Mouse (Mus musculus): ENCODE measurements around the gene Nanog. TPM values are rescaled to one million over a fixed set of nuclear protein-coding genes. Genes with fewer than 3 reads are reported as not detected.
A peak's percentile ranks its signal among the peaks of the same experiment; 100 is the strongest.
"Not testable (repeated sequence)": the region's sequence is repeated elsewhere in the genome, so short reads cannot be mapped to it uniquely, and the experiment has no call there.

The Nanog gene
- total RNA-seq (2021), result not detected in 2 replicates
- long read RNA-seq, result 0 reads

DNA sequence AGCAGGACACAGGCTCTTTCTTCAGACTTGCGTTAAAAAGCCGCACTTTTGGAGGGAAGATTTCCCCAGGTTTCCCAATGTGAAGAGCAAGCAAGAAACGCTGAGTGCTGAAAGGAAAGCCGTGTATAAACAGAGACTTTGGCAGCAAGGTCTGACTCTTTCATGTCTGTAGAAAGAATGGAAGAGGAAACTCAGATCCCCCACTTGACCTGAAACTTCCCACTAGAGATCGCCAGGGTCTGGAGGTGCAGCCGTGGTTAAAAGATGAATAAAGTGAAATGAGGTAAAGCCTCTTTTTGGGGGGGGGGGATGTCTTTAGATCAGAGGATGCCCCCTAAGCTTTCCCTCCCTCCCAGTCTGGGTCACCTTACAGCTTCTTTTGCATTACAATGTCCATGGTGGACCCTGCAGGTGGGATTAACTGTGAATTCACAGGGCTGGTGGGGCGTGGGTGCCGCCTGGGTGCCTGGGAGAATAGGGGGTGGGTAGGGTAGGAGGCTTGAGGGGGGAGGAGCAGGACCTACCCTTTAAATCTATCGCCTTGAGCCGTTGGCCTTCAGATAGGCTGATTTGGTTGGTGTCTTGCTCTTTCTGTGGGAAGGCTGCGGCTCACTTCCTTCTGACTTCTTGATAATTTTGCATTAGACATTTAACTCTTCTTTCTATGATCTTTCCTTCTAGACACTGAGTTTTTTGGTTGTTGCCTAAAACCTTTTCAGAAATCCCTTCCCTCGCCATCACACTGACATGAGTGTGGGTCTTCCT is at the start of gene Nanog:
Gene Nanog (plus strand): TSS at position 454 of the 765 bp plus-strand sequence.
- DNase-seq, result no peak

DNA sequence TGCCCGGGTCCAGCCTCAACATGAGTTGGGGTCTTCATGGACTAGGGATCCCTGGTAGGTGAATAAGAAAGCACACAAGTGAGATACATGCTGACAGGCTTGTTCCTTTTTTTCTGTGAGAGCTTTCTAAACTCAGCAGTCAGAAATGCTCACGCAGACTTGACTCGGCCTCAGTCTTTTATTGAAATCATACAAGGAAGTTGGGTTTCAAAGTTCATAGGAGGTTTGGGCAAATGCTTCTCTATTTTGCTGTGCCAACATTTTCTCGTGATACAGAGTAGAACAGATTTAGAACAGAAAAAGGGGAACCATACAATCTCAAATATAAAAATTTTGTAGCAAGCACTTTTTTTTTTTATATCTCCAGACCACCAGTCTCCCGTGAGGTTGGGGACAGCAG is 49.7 kb upstream of the Nanog start:
- DNase-seq, result no peak

DNA sequence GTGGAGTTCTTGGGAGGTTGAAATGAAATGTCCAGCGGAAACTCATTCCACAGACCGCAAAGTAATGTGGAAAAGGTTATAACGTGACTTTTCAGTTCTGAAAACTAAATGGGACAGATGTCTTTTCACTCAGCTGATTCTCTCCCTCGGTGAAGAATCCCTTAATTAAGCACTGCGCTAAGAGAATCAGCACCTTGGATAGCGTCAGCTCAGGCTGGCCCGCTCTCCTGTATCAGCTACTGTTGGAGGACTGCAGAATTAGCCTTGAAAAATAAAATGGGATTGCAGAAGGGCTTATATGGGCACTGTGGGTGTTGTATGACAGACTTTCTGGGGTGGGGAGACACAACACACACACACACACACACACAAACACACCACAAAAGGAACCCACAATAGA is 47.7 kb upstream of the Nanog start:
- no peak for DNase-seq

DNA sequence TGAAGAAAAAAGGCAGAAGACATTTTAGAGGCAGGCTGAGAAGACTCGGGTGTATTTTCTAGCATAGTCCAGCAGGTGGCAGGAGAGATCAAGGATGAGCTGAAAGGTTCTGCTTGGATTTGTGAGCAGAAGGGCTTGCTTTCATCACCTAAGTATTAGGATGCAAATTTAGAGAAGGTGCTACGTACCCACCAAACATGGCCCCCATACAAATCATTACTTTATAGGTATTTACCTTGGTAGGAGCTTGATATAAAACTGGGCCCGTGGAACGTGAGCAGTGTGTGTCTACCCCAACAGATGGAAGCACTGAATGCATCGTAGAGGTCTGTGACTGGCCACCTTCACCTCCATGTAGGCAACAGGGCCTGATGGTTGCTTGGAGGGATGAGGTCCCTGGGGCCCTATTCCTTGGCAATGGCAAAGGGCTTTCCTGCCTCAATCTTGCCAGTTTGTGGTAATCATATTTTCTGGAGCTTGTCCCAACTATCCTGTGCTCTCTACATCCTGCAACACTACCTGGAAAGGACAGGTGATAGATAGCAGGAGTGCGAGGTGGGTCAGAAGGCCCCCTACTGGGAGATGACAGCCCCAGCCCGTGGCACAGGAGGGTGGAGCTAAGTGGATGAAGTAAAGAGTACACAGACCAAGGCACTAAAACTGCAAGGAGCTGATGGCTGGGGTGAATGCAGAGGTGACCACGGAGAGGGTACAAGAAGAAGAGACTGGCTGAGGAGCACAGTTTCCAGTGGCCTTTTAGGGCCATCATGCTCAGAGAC is 46.5 kb upstream of the Nanog start:
- no peak for DNase-seq

DNA sequence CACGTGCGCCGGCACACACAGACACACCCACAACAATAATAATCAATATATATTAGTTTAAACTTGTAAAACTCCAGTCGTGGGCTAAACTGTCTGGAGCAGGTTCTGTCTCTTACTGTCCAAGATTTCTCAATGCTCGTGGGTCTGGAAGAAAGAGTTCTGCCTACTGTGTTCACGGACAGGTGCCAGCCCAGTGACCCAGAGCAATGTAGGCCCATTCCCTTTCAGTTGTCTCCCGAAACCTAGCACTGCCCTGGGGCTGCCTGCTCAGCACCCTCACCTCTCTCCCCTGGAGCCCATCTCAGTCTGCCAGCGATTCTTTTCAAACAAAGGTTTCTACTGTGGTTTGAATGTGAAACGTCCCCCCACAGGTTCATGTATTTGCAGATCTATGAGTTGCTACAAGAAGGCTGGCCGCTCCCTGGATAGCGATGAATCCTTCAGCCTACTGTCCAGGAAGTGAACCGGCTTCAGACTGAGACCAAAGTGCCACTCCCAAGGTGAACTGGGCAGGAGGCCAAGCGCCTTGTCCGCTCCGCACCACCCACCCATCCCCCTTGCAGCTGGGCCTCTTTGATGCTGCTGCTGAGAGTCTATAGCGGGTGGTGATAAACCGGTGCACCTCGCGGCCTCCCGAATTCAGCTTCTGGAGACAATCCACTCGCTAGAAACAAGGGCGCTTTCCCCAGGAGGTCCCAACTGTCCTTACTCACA is 44.6 kb upstream of the Nanog start:
- peak; percentile 56 for DNase-seq

DNA sequence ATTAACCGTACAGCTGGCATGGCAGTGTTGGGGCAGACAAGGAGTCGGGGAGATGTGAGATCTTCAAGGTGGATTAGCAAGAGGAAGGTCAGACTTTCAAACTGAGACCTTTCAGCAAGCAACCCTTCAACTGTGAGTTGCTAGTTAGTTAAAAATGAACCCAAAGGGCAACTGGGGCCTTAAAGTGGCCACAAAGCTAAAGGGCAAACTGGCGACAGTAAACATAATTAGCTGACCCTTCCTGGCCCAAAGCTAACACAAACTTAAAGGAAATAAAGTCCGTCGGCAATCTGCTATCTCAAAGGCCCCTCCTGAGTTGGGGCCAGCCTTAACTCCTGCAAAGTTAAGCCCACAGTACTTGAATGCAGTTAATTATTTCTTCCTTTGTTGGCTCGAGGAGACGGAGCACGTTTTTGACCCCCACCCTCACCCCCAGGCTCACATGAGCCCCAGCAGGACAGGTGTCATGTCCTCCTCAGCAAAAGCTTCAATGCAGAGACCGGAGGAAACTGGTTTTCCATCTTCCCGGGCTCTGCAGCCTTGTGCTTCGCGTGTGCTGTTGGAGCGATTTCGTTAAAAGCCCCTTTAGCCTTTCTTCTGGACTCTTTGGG is 43.6 kb upstream of the Nanog start:
- no peak for DNase-seq

DNA sequence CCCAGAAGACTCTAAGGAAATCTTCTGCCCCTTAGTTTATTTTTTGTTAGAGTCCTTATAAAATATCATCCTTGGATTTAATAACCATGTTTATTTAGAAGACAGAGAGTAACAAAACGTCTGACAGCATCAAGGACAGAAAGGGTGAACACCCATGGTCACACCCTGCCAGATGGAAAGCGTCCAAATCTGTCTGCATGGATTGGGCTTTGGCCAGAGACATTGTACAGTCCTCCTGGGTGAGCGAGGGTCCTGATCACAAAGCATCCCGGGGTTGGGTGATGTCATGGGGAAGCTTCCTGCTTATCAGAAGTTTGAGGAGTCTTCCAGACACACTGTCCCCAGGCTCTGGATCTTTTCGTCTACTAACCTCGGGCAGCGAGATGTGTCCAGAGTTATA is 41.4 kb upstream of the Nanog start:
- DNase-seq, result no peak

DNA sequence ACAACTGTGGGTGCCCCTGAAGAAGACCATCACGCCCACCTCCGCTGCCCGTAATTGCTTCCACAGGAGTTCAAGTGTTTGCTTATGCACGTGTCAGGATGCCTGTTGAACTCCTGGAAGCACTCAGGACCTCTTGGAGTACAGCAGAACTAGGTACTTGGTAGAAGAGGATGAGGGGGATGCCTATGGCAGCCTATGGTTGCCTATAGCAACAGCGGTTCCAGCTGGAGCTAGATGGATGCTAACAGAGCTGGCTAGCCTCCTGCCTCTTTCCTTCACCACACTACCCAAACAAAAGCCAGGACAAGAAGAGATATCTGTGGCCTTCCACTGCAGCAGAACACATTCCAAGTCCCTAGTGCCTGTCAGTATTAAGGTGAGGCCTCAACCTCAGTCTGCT is 39.6 kb upstream of the Nanog start:
- DNase-seq, result no peak

DNA sequence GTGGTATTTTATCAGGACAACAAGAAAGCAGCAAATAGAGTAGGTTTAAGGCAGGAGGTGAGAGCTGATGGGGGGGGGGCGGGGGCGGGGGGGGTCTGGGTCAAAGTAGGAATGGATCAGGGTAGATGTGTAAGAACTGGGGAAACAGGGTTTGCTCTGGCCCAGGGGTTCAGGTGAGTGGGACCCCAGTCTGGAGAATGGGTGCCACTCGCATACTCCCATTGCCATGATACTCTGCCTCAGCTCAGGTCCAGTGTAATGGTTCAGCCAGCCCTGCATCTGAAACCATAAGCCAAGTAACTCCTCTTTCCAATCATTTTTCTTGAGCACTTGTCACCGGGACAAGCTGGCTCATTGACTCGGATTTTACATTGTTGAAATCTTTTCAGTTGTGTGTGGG is 38.5 kb upstream of the Nanog start:
- DNase-seq, result no peak

DNA sequence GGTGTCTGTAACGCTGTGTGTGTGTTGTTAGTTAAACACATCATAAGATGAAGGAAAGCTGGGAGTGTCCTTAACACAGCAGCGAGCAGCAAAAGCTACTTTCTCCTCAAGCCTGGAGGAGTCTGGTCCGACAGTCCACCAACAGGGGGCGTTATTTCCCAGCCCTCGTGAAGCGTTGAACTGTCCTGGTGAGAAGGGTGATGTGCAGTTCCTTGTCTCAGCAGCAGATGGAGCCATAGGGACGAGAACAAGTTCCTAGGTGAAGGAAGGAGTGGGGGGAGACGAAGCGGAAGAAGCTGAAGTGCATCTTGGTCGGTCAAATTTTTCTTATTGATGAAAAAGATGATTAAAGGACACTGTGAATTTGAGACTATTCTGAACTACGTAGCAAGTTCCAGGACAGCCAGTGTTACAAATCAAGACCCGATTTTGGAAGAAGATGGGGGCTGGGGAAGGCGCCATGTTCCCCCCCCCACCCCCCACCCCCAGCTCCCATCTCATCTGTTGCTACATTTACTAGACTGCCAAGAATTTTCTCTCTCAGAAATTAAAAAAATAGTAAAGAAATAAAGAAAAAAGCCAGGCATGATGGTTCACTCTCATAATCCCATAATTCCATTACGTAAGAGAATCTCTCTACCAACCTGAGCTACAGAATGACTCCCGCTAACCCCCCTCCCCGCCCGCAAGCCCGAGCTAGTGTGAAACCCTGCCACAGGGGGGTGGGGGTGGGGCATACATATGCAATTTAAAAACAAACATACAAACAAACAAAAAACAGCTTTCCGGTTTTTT is 37.7 kb upstream of the Nanog start:
- DNase-seq, result peak; percentile 89

DNA sequence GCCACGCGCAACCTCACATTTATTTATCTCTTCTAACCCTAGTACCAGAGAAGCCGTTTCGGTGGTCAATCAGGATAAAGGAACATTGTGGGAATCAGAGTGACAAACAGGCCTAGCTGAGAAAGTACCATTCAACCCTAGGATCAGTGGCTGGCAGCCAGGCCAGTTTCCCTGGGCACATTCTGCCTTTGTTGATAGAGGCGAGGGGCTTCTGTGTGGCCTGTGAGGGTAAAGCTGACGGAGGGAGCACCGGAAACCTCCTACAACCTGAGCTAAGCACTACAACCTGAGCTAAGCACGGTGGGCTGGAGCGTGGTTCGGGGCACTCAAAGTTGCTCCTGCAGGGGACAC is 37.1 kb upstream of the Nanog start:
- no peak for DNase-seq

DNA sequence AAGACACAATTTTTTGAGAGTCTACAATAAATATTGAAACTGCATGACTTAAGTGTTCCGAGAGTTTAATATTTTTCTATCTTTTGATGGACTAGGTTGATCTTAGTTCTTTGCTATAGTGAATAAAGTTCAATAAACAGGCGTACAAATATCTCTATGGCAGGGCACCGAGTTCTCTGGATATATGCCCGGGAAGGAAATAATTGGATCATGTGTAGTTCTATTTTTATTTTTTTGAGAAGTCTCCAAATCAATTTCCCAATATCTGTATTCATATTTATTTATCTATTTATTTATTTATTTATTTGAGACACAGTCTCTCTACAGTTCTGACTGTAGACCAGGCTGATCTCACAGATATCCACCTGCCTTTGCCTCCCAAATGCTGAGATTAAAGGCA is 36.4 kb upstream of the Nanog start:
- DNase-seq, result no peak

DNA sequence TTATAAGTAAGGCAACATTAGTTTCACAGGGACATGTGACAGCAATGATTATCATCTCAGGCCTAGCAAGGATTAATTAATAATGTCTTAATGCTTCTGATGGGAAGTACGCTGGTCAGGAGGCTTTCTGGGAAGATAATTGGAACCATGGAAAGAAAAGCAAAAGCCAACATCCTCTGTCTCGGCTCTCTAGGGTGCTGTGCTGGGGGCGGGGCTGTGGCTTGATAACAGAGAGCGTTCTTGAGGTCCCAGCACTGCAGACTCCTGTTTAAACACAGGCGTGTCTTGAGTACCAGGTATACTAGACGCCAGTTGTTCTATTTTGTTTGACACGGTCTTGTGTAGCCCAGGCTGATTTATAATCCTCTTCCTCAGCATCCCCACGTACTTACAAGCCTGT is 34.5 kb upstream of the Nanog start:
- DNase-seq, result no peak

DNA sequence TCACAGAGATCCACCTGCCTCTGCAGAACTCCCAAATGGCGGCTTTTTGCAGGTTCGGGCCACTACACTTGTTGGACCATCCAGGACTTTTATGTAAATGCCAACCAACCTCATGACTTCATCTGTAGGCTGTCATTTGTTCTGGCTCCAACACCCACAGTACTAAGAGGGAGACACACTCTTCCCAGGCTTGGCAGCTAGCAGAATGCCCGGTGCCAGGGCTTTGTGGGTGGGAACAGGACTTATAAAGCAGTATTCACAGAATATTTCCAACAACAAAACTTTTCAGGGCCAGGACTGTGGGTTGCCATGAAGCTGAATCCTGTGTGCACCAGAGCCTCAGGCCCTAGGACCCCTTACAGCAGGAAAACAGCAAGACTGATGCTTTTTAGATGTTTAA is 24.6 kb upstream of the Nanog start:
- no peak for DNase-seq

DNA sequence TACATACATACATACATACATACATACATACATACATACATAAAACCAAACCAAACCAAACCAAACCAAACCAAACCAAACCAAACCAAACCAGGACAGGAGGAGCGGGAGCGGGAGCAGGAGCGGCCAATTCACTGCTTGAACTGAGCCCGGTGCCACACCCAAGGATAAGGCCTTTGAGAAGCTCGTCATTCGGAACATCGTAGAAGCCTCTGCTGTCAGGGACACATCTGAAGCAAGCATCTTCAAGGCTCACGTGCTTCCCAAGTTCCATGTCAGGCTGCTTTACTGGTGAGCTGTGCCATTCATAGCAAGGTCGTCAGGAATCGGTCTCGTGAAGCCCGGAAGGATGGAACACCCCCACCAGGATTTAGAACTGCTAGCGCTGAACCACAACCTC is 20.6 kb upstream of the Nanog start:
- DNase-seq, result no peak

DNA sequence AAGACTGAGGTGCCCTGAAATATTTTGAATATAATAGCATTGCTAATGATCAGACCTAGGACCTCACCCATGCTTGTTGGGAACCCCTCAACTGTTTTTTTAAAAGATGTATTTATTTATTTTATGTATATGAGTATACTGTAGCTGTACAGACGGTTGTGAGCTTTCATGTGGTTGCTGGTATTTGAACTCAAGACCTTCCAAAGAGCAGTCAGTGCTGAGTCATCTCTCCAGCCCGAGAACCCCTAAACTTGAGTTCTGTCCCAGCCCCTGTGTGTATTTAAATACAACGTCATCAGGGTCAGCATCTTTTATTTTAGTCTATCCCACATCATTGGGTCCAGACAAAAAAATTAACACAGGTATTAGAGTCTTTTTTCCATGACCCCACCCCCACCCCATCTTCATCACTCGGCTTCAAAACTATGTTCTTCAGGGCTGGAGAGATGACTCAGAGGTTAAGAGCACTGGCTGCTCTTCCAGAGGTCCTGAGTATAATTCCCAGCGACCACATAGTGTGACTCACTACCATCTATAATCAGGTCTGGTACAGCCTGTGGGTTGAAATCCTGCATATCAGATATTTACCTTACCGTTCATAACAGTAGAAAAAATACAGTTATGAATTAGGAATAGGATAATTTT is 17.8 kb upstream of the Nanog start:
- no peak for DNase-seq

DNA sequence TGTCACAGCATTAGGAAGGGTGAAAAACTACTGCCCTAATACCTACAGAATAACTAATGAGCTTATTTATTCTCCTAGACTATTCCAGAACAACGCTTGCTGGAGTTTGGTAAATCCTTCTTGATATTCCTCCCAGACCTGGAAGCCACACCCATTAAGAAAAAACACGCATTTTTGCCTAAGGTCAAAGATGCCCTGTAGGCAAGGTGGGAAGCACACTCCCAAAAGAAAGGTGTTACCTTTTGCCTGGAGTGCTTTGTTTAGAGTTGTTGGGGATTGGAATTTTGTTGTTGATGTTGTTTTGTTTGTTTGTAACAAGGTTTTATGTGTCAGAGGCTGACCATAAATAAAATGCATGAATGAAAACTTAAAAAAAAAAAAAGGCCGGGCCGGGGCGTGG is 17.2 kb upstream of the Nanog start:
- no peak for DNase-seq

DNA sequence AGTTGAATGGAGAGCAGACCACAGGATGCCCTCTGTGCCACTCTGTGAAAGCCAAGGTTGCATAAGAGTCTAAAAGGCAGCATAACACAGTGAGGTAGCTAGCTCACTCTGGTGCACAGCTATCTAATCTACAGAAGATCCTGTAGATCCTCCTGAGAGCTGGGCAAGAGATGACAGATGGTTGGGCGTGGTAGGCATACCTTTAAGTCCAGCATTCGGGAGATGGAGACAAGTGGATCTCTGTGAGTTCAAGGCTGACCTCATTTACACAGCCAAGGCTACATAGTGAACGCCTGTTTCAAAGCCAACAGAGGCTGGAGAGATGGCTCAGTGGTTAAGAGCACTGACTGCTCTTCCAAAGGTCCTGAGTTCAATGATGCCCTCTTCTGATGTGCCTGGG is 11.9 kb upstream of the Nanog start:
- no peak for DNase-seq

DNA sequence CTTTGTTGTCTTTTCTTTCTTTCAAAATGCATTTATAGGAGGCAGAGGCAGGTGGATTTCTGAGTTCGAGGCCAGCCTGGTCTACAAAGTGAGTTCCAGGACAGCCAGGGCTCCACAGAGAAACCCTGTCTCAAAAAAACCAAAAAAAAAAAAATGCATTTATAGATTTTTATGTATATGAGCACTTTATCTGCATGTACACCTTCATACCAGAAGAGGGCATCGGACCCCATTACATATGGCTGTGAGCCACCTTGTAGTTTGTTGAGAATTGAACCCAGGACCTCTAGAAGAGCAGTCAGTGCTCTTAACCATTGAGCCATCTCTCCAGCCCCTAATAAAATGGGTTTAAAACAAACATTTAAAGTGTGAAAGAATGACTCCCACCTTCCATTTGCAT is 7.7 kb upstream of the Nanog start:
- DNase-seq, result not testable (repeated sequence)

DNA sequence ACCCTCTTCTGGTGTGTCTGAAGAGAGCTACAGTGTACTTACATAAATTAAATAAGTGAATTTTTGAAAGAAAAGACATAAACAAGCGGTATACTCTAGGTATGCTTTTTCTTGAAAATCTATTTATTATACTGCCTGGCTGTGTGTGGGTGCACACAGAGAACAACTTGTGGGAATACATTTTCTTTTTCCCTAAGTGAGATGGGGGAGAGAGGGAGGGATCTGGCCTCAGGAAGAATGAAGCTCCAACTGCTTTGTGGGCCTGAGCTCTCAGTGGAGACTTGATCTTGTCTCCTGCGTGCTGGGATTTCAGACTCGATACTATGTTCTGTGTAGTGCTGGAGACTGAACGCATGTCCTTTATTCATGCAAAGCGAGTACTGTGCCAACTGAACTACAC is 5.5 kb upstream of the Nanog start:
- DNase-seq, result no peak

DNA sequence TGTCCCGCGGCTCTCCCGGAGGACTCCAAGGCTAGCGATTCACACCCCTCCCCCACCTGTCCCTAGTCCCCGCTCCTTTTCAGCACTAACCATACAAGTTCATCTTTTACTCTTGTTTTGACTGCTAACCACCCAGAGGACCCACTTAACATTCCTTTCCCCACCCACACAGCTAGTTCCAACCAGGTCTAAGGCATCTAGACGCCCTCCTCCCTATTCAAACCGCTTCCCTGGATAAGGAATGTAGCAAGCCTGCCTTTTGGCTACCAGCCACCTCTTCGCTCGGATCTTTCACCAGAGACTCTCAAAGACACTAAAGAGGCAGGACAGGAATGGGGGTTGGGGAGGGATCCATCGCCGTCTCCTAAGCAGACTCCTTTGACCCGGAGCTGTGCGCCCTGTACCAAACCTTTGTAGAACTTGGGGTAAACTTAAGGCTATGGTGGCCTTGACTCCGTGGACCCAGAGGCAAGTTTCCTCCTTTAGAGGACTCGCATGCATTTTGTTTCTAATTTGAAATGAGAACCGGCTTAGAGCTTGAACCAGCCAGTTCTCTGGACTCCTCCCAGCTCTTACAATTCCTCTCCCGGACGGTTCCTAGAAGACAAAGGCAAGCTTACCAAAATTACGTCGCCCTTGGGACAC is 4.7 kb upstream of the Nanog start:
- DNase-seq, result peak; percentile 45
